Mouse (Mus musculus) heart, postnatal 25 days (tissue): Measurements from ENCODE around the gene Ugt2b35. TPM values are rescaled to one million over a fixed set of nuclear protein-coding genes. Genes with fewer than 3 reads are reported as not detected.
"Not testable (repeated sequence)": the region's sequence is repeated elsewhere in the genome, so short reads cannot be mapped to it uniquely, and the experiment has no call there.

Experiments
- DNase-seq: peaks from one replicate; pipeline ENCODE4 v3.0.0; 2022; ENCODE audit warnings: low spot score
- intact Hi-C: fragments of 180-260 bp; cut with DNase I; formaldehyde crosslinking; loops from one replicate; pipeline ENCODE4 v1.15.1; 2025
- total RNA-seq, 2 experiments: library from RNA; stranded (reverse); gene quantifications; 2 replicates each; pipeline ENCODE4 v1.2.3; 2021

The Ugt2b35 gene
- total RNA-seq = not detected

DNA sequence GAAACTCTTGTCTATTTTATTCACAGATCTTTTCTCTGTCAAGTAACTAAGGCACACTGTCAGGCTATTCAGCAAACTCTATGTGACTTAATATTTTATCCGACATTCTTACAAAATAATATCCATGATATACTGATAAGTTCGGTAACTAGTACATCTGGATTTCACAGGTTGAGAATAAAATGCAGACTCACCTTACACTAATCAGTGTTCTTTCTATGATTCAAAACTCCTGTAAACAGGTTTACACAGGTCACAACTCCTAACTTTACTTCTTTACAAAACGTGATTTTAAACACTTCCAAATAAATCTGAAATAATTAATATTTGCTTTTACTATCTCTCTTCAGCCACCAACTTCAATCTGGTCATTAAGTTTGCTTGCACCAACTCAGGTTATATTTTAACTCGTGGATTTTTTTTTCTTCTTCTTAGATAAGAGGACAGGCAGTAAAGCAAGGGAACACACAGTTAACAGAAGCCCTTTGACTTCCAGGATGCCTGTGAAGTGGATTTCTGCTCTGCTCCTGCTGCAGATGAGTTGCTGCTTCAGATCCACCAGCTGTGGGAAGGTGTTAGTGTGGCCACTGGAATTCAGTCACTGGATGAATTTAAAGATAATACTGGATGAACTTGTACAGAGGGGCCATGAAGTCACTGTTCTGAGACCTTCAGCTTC is at the start of gene Ugt2b35:
Gene Ugt2b35, plus strand, starts transcription at position 466 of the 679 bp plus-strand sequence.
- intact Hi-C loops = no loop called here
- no peak for DNase-seq

DNA sequence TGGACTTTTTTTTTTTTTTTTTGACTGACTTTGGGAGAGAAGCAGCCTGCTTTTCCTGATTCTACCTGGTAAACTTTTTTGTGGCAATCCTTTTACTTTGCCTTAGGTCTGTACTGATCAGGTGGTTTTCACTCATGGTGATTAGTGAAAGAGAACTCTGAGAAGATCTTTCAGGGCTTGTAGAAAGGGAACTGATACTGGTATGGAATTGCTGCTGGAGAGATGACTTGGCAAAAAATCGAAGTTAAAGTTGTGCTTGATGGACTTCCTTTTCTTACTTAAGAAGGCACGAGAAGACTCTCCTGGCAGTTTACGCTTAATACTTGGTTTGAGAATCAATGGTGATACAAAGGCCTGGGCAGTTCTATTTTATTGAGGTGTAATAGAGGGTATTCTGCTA is 40.2 kb upstream of the Ugt2b35 start:
- intact Hi-C loops = no loop called here
- DNase-seq = no peak

DNA sequence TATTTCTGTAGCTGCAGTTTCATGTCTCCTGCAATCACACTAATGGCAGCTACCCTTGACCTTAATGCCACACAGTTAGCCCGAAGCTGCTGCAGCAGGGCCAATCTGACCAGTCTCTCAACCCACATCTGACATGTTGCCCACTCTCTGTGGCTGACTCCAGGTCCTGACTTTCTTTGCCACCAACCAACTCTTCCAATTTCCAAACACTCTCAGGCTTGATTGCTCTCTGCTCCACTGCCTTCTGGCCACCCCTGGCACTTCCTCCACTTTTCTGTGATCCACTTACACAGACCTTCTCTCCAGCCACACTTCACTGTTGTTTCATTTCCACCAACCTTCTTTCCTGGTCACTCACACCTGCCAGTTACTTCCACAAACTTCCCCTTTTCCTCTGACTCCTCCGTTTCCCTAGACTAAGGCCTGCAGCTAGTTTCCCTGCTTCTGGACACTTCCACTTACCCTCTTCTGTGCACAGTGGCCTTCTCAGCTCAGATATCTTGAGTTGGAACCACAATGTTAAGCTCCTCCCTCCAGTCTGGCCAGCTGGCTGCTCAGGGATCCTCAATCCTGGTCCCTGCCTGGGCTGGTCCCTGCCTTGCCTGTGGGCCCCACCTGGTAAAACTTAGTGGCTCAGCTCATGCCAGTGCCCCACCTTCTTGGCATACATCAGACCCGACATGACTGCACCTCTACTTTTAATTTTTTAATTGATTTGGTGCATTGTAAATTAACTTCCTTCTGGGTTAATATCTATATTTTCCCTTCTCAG is 38.9 kb upstream of the Ugt2b35 start:
- no peak for DNase-seq
- intact Hi-C loops = no loop called here

DNA sequence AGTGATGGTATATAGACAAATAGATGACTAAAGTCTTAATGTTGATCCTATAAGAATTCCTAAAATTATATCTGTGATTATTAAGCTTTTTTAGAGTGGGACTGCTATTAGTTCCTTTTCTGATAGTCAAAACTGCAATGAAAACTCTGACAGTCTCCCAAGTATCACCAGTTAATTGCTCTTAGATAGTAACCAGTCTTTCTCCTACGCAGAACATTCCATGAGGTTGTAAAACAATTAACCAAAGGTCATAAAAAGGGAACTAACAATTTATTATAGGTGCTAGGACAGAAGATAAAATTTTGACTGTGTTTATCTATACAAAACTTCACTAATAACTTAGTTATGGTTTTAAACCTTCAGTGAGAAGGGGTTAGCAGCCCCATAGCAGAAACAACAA is 37.8 kb upstream of the Ugt2b35 start:
- intact Hi-C loops, DNase-seq: not testable (repeated sequence)

DNA sequence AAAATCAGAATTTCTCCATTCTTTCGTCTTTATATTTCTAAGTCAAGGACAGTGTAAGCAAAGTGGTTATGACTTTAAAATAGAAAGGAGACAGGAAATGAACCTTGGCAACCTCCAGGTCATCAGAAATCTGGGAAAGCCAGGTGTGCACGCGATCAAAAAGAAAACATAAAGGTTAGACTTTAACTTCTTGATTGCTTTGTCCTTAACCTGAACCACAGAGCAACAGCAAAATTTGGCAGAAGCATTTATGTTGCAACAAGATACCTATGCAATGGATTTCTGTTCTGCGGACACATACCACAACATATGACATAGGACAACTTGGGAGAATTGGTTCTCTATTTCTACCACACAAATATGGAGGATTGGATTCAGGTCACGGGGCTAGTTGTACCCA is 33.4 kb upstream of the Ugt2b35 start:
- DNase-seq, intact Hi-C loops: not testable (repeated sequence)

DNA sequence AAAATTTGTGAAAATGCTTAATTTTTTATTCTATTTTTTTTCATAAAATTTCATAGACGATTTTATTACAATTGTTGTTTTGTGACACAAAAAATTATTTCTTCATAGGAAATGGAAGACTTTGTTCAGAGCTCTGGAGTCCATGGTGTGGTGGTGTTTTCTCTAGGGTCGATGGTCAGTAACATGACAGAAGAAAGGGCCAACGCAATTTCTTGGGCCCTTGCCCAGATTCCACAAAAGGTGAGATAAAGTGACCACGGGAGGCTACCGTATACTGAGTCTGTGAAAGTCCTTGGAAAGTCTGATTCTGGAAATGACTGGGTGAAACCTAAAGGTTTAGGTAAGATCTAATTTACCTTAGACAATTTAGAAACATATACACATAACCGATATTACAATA is 4.1 kb downstream of the Ugt2b35 start:
- intact Hi-C loops = no loop called here
- no peak for DNase-seq

DNA sequence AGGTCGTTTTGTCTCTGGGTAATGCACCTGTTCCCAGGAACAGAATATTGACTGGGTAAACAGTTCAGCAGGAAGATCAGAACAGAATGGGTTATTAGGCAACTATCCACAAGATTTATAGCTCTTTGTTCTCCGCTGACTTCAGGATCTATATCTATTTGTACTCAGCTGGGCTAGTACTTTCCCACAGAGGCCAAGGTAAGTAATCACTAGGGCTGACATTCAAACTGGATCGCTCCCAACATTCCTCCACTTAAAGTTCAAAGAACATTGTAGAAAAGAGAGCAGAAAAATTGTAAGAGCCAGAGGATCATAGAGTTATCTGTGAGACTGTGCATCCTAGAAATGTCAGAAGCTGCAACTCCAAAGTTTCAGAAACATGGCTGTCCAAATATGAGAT is 14.8 kb downstream of the Ugt2b35 start:
- intact Hi-C loops = no loop called here
- no peak for DNase-seq

DNA sequence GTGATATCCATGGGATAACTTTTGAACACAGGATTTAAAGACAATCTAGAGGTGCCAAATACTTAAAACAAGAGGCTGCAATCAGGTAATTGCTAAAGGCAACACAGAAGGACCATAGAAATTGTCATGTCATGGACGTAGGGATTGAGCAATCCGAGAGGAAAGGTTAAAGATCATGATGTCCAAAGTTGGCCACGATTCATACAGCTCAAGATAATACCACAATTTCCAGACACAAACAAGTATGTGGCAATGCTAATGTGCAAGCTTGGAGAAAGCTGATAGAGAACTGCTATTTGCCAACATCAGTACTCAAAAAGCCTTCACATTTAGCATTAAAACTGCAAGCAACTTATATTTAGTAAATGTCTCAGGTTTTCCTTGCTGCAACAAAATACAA is 26.7 kb downstream of the Ugt2b35 start:
- intact Hi-C loops = no loop called here
- DNase-seq = no peak

DNA sequence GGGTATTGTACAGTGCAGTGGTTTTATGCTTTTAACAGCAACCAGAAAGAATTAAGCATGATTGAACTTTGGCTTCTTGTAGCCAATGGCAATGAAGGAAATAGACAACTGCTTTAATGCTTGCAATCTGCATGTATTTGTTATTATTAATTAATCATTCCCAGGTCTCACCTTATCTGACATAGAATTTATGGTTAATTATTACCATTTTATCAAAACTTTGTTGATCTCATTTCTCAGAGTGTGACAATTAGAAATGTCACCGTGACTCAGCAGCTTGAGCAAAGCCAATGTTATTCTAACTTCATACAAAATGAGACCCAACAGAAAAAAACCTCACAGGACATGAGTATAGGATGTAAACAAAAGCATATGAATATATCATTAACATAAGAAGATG is 30.0 kb downstream of the Ugt2b35 start:
- DNase-seq = no peak
- intact Hi-C loops = no loop called here

Other genes starting within 250 kb of the Ugt2b35 start
- 10 to 100 TPM; 28.8 to 35.1 TPM for gene Ythdc1, start 196.6 kb upstream of the Ugt2b35 start, total RNA-seq
- not detected for gene Ugt2b34, start 93.9 kb upstream of the Ugt2b35 start, total RNA-seq
- not detected for gene Ugt2b1, start 74.3 kb upstream of the Ugt2b35 start, total RNA-seq
- not detected for gene Ugt2b36, start 91.7 kb downstream of the Ugt2b35 start, total RNA-seq
- not detected for gene Ugt2b5, start 139.5 kb downstream of the Ugt2b35 start, total RNA-seq